Mouse (Mus musculus) C2C12 (cell line): ENCODE results near the gene Cfdp1. TPM values are rescaled to one million over a fixed set of nuclear protein-coding genes. Genes with fewer than 3 reads are reported as not detected.

ENCODE experiments used
- H3K27me3 ChIP-seq: one replicate; pipeline ENCODE4 v1.6.1; 2011; ENCODE audit not compliant: control insufficient read depth, insufficient read depth, insufficient read length
- H3K36me3 ChIP-seq: one replicate; pipeline ENCODE4 v1.6.1; 2011; ENCODE audit not compliant: control insufficient read depth, insufficient read depth
- H3K4me3 ChIP-seq: one replicate; pipeline ENCODE4 v1.5.1; 2011; ENCODE audit warnings: mild to moderate bottlenecking, control low read depth; ENCODE audit not compliant: poor library complexity, insufficient read depth, severe bottlenecking
- H3K79me2 ChIP-seq: one replicate; pipeline ENCODE4 v1.6.1; 2011; ENCODE audit not compliant: control insufficient read depth, insufficient read depth
- H3K79me3 ChIP-seq: one replicate; pipeline ENCODE4 v1.6.1; 2011; ENCODE audit warnings: low read depth, control low read depth
- H3ac ChIP-seq: one replicate; pipeline ENCODE3; 2011; ENCODE audit warnings: low read depth; ENCODE audit not compliant: control insufficient read depth, insufficient read length
- CEBPB ChIP-seq: IDR thresholded peaks from one replicate; pipeline ENCODE4 v1.6.1; 2011; ENCODE audit warnings: low read depth, mild to moderate bottlenecking, control low read depth, moderate library complexity
- CTCF ChIP-seq: IDR thresholded peaks from one replicate; pipeline ENCODE4 v1.5.1; 2011; ENCODE audit not compliant: control insufficient read depth, insufficient read depth, insufficient read length
- FOSL1 ChIP-seq: IDR thresholded peaks from one replicate; pipeline ENCODE4 v1.8.0; 2011; ENCODE audit warnings: mild to moderate bottlenecking, low read length; ENCODE audit not compliant: poor library complexity, insufficient read depth, severe bottlenecking
- MAX ChIP-seq: IDR thresholded peaks from one replicate; pipeline ENCODE4 v1.6.1; 2011; ENCODE audit warnings: mild to moderate bottlenecking, control low read depth
- MYOD1 ChIP-seq: IDR thresholded peaks from one replicate; pipeline ENCODE4 v1.6.1; 2011; ENCODE audit warnings: low read depth; ENCODE audit not compliant: control insufficient read depth, insufficient read length
- MYOG ChIP-seq: IDR thresholded peaks from one replicate; pipeline ENCODE4 v1.6.1; 2011; ENCODE audit not compliant: control insufficient read depth, insufficient read length; ENCODE audit errors: extremely low read depth
- USF1 ChIP-seq: IDR thresholded peaks from one replicate; pipeline ENCODE4 v1.6.1; 2011; ENCODE audit warnings: low read depth, mild to moderate bottlenecking, control low read depth, moderate library complexity
- polyA plus RNA-seq: library from polyadenylated mRNA; unstranded; fragments of >200 nt; fragmentation: generic; extraction: Trizol; gene quantifications from one replicate; pipeline ENCODE4 v1.2.1, GENCODE M21; 2012; ENCODE audit warnings: missing spikeins

The Cfdp1 gene
- polyA plus RNA-seq, 1 experiment: 58.8 TPM

DNA sequence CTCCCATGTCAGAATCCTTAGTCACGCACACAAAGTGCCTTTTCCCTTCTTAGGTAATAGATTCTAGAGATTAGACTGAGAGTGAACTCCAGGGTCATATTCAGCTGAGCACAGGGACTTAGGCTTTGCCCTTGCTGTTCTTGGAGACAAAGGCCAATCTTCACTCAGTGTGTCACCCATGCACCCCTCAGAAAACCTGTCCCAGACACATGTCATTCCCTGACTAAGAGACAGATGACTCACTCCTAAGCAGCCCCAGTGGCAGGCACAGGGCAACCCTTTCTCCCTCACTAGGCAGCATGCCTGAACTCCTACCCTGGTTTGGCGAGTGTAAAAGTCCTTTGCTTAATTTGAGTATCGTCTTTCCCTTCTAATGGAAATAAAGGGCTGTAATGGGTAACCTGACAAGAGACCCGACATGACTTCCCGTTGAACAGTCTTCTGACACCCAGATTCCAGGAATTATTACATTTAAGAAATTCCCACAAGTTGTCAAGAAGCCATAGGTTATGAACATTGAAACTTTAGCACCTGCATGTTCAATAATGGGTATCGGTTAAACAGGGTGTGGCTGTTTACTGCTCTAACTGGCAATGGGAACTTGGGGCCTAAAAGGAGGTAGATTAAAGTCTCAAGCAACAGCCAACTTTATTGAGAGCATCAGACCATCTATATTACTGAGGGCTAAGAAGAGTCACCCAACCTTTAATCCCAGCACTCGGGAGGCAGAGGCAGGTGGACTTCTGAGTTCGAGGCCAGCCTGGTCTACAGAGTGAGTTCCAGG, 106.0 kb downstream of the Cfdp1 start:
- no peaks in the 10 kb centered on the region for H3K27me3 ChIP-seq
- no peaks in the 10 kb centered on the region for H3K36me3 ChIP-seq
- peaks cover 16% of the 10 kb centered on the region for H3K79me2 ChIP-seq
- H3K79me3 ChIP-seq: peaks cover 2% of the 10 kb centered on the region
- H3K4me3 ChIP-seq: no peak overlapping the region
- peak; percentile 71 for TF ChIP-seq MYOD1
- peak; percentile 15 for TF ChIP-seq CEBPB
- peak; percentile 44 for TF ChIP-seq MAX
- TF ChIP-seq USF1: no peak
- no peak for TF ChIP-seq MYOG
- TF ChIP-seq FOSL1: peak; percentile 85
- TF ChIP-seq CTCF: no peak
- H3ac ChIP-seq: no peak overlapping the region

- no peak overlapping the region for H3K4me3 ChIP-seq
- TF ChIP-seq CEBPB: peak; percentile 61
- no peak for TF ChIP-seq CTCF
- TF ChIP-seq USF1: peak; percentile 65
- TF ChIP-seq MAX: peak; percentile 90
- TF ChIP-seq MYOD1: peak; percentile 57
- no peak for TF ChIP-seq MYOG
- TF ChIP-seq FOSL1: peak; percentile 47
- H3K27me3 ChIP-seq: no peaks in the 10 kb centered on the region
- peaks cover 29% of the 10 kb centered on the region for H3K79me2 ChIP-seq
- H3K79me3 ChIP-seq: peaks cover 15% of the 10 kb centered on the region
- H3ac ChIP-seq: no peak overlapping the region
- no peaks in the 10 kb centered on the region for H3K36me3 ChIP-seq
Measured at GRCm38 (mm10) chr8:111746582-111747465, 107.3 kb downstream of the Cfdp1 start.

- Histone ChIP-seq H3K79me2 (peaks cover 39% of the 10 kb centered on the region), H3K79me3 (peaks cover 25% of the 10 kb centered on the region), H3ac (peak overlapping the region; percentile 57), H3K4me3 (peak overlapping the region; percentile 8), H3K36me3 (peaks cover under 1% of the 10 kb centered on the region), H3K27me3 (no peaks in the 10 kb centered on the region)
- TF ChIP-seq CEBPB (peak; percentile 89), FOSL1 (peak; percentile 72), CTCF (no peak), MYOG (no peak), MAX (peak; percentile 66), USF1 (no peak), MYOD1 (peak; percentile 85)
Measured at GRCm38 (mm10) chr8:111745591-111746418, 108.3 kb downstream of the Cfdp1 start.

- H3K27me3 ChIP-seq: no peaks in the 10 kb centered on the region
- H3ac ChIP-seq: peak overlapping the region; percentile 30
- TF ChIP-seq MYOG (no peak), CTCF (no peak), FOSL1 (no peak), MAX (no peak), MYOD1 (no peak), CEBPB (no peak), USF1 (no peak)
- H3K4me3 ChIP-seq: peak overlapping the region; percentile 8
- peaks cover 5% of the 10 kb centered on the region for H3K36me3 ChIP-seq
- peaks cover 32% of the 10 kb centered on the region for H3K79me3 ChIP-seq
- H3K79me2 ChIP-seq: peaks cover 46% of the 10 kb centered on the region
Measured at GRCm38 (mm10) chr8:111745086-111745485, 109.0 kb downstream of the Cfdp1 start.
